Mouse (Mus musculus) heart, embryonic 14.5 days (tissue): ENCODE results near the gene Mars2. TPM values are rescaled to one million over a fixed set of nuclear protein-coding genes. Genes with fewer than 3 reads are reported as not detected.

Source experiments
- ATAC-seq: fragments of 200-750 bp; cut with Nextera tagmentation; 2 replicates; pipeline ENCODE4 v1.8.0; 2017; ENCODE audit warnings: low read depth, moderate TSS enrichment; ENCODE audit not compliant: insufficient number of reproducible peaks, insufficient read depth, low FRiP score
- H3K27ac ChIP-seq, 2 experiments: fragments of 200-500 bp in 1 of 2; fragments of 300-500 bp in 1 of 2; sonication (generic) in 1 of 2; replicated peaks in 1 of 2; 2 replicates each; pipeline ENCODE4 v1.5.1; 2012 to 2014; ENCODE audit warnings: low read depth in 2 of 2, low read length in 2 of 2, control low read depth in 1 of 2, mild to moderate bottlenecking in 1 of 2, mixed read lengths in 1 of 2; ENCODE audit not compliant: control insufficient read depth in 1 of 2, insufficient read depth in 1 of 2
- H3K27me3 ChIP-seq: fragments of 300-500 bp; sonication (generic); 2 replicates; pipeline ENCODE4 v1.6.1; 2014; ENCODE audit warnings: mild to moderate bottlenecking, low read length, control low read depth; ENCODE audit not compliant: control insufficient read depth, insufficient read depth
- H3K36me3 ChIP-seq: fragments of 300-500 bp; sonication (generic); 2 replicates; pipeline ENCODE4 v1.6.1; 2014; ENCODE audit warnings: mild to moderate bottlenecking, control low read depth, low read length, mixed read lengths; ENCODE audit not compliant: control insufficient read depth, insufficient read depth
- H3K4me1 ChIP-seq, 2 experiments: fragments of 200-500 bp in 1 of 2; fragments of 300-500 bp in 1 of 2; sonication (generic) in 1 of 2; 2 replicates each; pipeline ENCODE4 v1.6.1; 2012 to 2014; ENCODE audit warnings: low read length in 2 of 2, control low read depth in 1 of 2, mixed read lengths in 1 of 2; ENCODE audit not compliant: control insufficient read depth in 2 of 2, insufficient read depth in 2 of 2
- H3K4me2 ChIP-seq: fragments of 300-500 bp; sonication (generic); 2 replicates; pipeline ENCODE4 v1.6.1; 2014; ENCODE audit warnings: mild to moderate bottlenecking, low read length
- H3K4me3 ChIP-seq, 2 experiments: fragments of 200-500 bp in 1 of 2; fragments of 300-500 bp in 1 of 2; sonication (generic) in 1 of 2; 2 replicates each; pipeline ENCODE4 v1.5.1; 2012 to 2014; ENCODE audit warnings: low read length in 2 of 2, mild to moderate bottlenecking in 2 of 2, control low read depth in 1 of 2, low read depth in 1 of 2, moderate library complexity in 1 of 2; ENCODE audit not compliant: control insufficient read depth in 1 of 2, insufficient read depth in 1 of 2
- H3K9ac ChIP-seq: fragments of 300-500 bp; sonication (generic); 2 replicates; pipeline ENCODE4 v1.6.1; 2014; ENCODE audit warnings: mild to moderate bottlenecking, low read length
- H3K9me3 ChIP-seq: fragments of 300-500 bp; sonication (generic); 2 replicates; pipeline ENCODE4 v1.6.1; 2016; ENCODE audit warnings: low read length, control low read depth; ENCODE audit not compliant: control insufficient read depth
- WGBS: fragments of 180-500 bp; shearing (Covaris S2); extraction: QIAGEN DNeasy Blood & Tissue Kit; methylation state at CpG from one replicate; pipeline ENCODE4 v1.1.7; 2014; 5-methylcytosine and 5-hydroxymethylcytosine counted together
- polyA plus RNA-seq: library from polyadenylated mRNA; unstranded; fragments of >200 nt; fragmentation: Nextera tagmentation; extraction: Ambion mirVana; gene quantifications from 2 replicates; pipeline ENCODE4 v1.2.1, GENCODE M21; 2014

Mars2 gene
- polyA plus RNA-seq, 1 experiment from 2014 or later = 3.6 TPM

- Histone ChIP-seq H3K27ac (no peak overlapping the region), H3K4me3 (no peak overlapping the region), H3K9ac (no peak overlapping the region), H3K4me1 (peaks cover 13 to 21% of the 10 kb centered on the region in 2 experiments), H3K36me3 (no peaks in the 10 kb centered on the region), H3K9me3 (no peaks in the 10 kb centered on the region), H3K27me3 (no peaks in the 10 kb centered on the region), H3K4me2 (no peak overlapping the region)
- 39% methylated on average over 3 of the region's 3 CpGs for WGBS
- no peak for ATAC-seq
Measured at GRCm38 (mm10) chr1:55198719-55199118, 38.3 kb upstream of the Mars2 start.

GRCm38 (mm10) chr1:55201850-55202752 is 34.9 kb upstream of the Mars2 start:
- Histone ChIP-seq H3K36me3 (no peaks in the 10 kb centered on the region), H3K4me2 (peak overlapping the region; percentile 40), H3K4me3 (no peak overlapping the region; a peak in 2 of 4 replicates), H3K9me3 (no peaks in the 10 kb centered on the region), H3K9ac (peak overlapping the region; percentile 53), H3K27ac (peak overlapping the region; percentile 66 to 81), H3K27me3 (no peaks in the 10 kb centered on the region), H3K4me1 (peaks cover 12 to 17% of the 10 kb centered on the region in 2 experiments)
- 43% methylated on average over 18 of the region's 18 CpGs for WGBS
- ATAC-seq = no peak

GRCm38 (mm10) chr1:55205808-55206327 is 31.1 kb upstream of the Mars2 start:
- Histone ChIP-seq H3K9ac (no peak overlapping the region), H3K4me2 (no peak overlapping the region), H3K36me3 (no peaks in the 10 kb centered on the region), H3K9me3 (no peaks in the 10 kb centered on the region), H3K27ac (no peak overlapping the region), H3K27me3 (no peaks in the 10 kb centered on the region), H3K4me1 (peaks cover 19 to 34% of the 10 kb centered on the region in 2 experiments), H3K4me3 (no peak overlapping the region)
- 72% methylated on average over 5 of the region's 5 CpGs for WGBS
- no peak for ATAC-seq

GRCm38 (mm10) chr1:55207561-55207960 is 29.4 kb upstream of the Mars2 start:
- WGBS = 95% methylated on average over 6 of the region's 6 CpGs
- no peak for ATAC-seq
- no peak overlapping the region for H3K4me3 ChIP-seq

GRCm38 (mm10) chr1:55208500-55209140 is 28.4 kb upstream of the Mars2 start:
- Histone ChIP-seq H3K9ac (peak overlapping the region; percentile 31; the same call in 1 of the 2 replicates), H3K36me3 (no peaks in the 10 kb centered on the region), H3K27me3 (no peaks in the 10 kb centered on the region), H3K4me3 (no peak overlapping the region), H3K9me3 (no peaks in the 10 kb centered on the region), H3K4me2 (peak overlapping the region; percentile 36; the same call in 1 of the 2 replicates), H3K27ac (peak overlapping the region; percentile 42 to 75; a peak in 3 of 4 replicates), H3K4me1 (peaks cover 8 to 20% of the 10 kb centered on the region in 2 experiments)
- no peak for ATAC-seq
- 32% methylated on average over 5 of the region's 5 CpGs for WGBS

More at GRCm38 (mm10) chr1:55207561-55207960, 29.4 kb upstream of the Mars2 start:
- H3K9ac ChIP-seq = no peak overlapping the region
- H3K9me3 ChIP-seq = no peaks in the 10 kb centered on the region
- no peak overlapping the region for H3K4me2 ChIP-seq
- no peak overlapping the region for H3K27ac ChIP-seq
- H3K4me1 ChIP-seq = peaks cover 8 to 20% of the 10 kb centered on the region in 2 experiments
- H3K27me3 ChIP-seq = no peaks in the 10 kb centered on the region
- H3K36me3 ChIP-seq = no peaks in the 10 kb centered on the region

- Histone ChIP-seq H3K9ac (no peak overlapping the region), H3K4me1 (peaks cover 8 to 20% of the 10 kb centered on the region in 2 experiments), H3K27ac (peak overlapping the region in 1 of 2 experiments; percentile 29; a peak in 1 of 4 replicates), H3K27me3 (no peaks in the 10 kb centered on the region), H3K4me2 (no peak overlapping the region; the same call in 1 of the 2 replicates), H3K4me3 (no peak overlapping the region), H3K36me3 (no peaks in the 10 kb centered on the region), H3K9me3 (no peaks in the 10 kb centered on the region)
- ATAC-seq = no peak
- WGBS = 44% methylated on average over 12 of the region's 12 CpGs
Measured at GRCm38 (mm10) chr1:55210202-55210965, 26.6 kb upstream of the Mars2 start.

GRCm38 (mm10) chr1:55211081-55211480 is 25.9 kb upstream of the Mars2 start:
- H3K36me3 ChIP-seq = no peaks in the 10 kb centered on the region
- WGBS = 82% methylated on average over 8 of the region's 8 CpGs
- H3K4me3 ChIP-seq = no peak overlapping the region
- no peak overlapping the region for H3K9ac ChIP-seq
- H3K27me3 ChIP-seq = no peaks in the 10 kb centered on the region
- H3K4me1 ChIP-seq = peaks cover 10 to 20% of the 10 kb centered on the region in 2 experiments
- ATAC-seq = no peak
- no peak overlapping the region for H3K4me2 ChIP-seq
- H3K27ac ChIP-seq = no peak overlapping the region
- H3K9me3 ChIP-seq = no peaks in the 10 kb centered on the region
